Mouse (Mus musculus) testis, postnatal 14 days (tissue): ENCODE results near the gene Cdyl2.

Experiments used
- DNase-seq: peaks from one replicate; pipeline ENCODE4 v3.0.0; 2021; ENCODE audit warnings: low spot score

Gene Cdyl2

DNA sequence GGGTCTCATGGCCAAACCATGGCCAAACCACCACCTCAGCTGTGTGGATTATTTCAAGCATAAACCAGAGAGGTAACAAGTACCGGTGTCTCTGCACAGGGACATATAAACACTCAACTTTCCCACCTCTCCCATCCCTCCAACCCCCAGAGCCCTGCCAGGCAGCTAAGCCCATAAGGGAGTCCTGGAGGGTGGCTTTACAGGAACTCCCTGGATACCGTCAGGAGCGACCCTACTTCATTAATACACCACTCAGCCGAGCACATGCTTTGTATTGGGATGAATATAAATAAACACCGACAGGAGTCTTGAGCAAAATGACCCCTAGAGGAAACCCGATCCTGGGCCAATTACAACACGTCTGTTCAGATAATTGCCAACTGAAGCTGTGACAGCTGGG, 194.0 kb downstream of the Cdyl2 start:
- DNase-seq: no peak

DNA sequence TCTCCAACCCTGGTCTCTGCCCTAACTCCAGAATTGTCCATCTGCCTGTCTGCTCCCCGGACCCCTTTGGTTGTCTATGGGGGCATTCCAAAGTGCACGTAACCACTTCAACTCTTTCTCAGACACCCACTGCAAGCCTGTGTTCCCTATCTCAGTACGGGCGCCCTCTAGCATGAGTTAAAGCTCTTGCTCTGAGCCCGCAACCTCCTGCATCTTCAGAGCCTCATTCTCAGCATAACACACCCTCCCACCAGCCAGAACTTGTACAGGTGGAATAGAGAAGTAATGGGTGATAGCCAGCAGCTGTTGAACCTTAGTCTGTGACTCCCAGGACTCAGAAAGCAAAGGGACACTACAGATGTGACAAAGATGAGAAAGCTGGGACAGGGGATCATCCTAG, 196.0 kb downstream of the Cdyl2 start:
- no peak for DNase-seq

DNA sequence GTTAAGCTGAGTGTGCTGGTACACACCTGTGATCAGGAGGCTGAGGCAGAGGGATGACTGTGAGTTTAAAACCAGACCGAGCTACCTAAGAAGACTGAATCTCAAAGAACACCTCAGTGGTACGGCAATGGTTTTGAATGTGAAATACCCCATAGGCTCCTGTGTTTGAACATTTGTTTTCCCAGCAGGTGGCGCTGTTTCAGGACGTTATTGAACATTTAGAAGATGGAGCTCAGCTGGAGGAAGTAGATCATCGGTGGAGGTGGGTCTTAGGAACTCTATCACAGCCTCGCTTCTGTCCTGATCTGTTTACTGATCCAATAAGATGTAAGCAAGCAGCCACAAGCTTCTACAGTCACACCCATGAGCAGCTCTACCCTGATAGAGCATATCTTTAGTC, 199.7 kb downstream of the Cdyl2 start:
- DNase-seq: no peak

DNA sequence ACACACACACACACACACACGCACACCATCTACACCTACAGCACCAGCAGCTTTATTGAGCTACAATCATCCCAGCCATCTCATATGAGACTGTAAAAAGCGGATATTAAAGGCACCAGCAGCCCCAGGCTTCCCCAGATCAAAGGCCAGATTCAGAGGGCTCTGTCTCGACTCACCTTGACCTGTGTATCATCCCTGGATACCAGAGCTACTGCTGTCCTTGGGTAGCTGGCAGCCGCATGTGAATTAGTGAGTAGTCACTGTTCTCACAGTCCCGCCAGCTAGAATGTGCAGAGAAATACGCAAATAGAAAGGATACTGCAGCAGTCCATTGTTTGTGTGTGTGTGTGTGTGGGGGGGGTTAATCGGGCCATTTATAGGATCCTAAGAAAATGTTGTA, 204.1 kb downstream of the Cdyl2 start:
- DNase-seq: no peak

DNA sequence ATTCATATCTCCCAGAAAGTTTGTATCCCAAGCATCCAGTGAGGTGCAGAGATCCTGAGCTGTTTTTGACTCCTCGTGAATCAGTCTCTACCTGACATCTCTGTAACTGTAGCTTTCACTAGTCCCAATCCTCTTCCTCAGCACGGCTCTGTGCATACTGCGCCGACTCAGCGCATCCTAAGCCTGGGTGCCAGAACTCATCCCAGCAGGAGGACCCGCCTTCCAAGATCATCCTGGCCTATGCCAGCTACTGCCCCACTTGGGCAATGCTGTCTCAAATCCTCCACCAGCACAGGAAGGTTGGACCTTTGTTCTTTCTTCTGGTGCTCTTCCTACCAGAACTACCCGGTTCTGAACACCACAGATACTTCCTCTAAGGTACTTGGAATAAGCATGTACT, 207.9 kb downstream of the Cdyl2 start:
- DNase-seq: no peak
